Mouse (Mus musculus): ENCODE results near the gene Trhr2. TPM values are rescaled to one million over a fixed set of nuclear protein-coding genes. Genes with fewer than 3 reads are reported as not detected.
A peak's percentile ranks its signal among the peaks of the same experiment; 100 is the strongest.
"Not testable (repeated sequence)": the region's sequence is repeated elsewhere in the genome, so short reads cannot be mapped to it uniquely, and the experiment has no call there.

Gene Trhr2
- polyA plus RNA-seq, 1 experiment: not detected

GRCm38 (mm10) chr8:122334791-122335490 is 25.6 kb downstream of the Trhr2 start:
- TF ChIP-seq POLR2A (IDR thresholded peaks at IDR 0.05; ENCODE audit: borderline replicate concordance, low read depth, low read length): no peak
- no peak for TF ChIP-seq CTCF (IDR thresholded peaks at IDR 0.05; ENCODE audit: low read depth, low read length)
- H3K4me1 ChIP-seq (ENCODE audit: control insufficient read depth, insufficient read depth, low read length): peaks cover 15% of the 10 kb centered on the region
- H3K27ac ChIP-seq (ENCODE audit: insufficient read depth, low read depth, low read length): no peak overlapping the region
- no peak overlapping the region for H3K4me3 ChIP-seq (ENCODE audit: insufficient read depth, low read length)

DNA sequence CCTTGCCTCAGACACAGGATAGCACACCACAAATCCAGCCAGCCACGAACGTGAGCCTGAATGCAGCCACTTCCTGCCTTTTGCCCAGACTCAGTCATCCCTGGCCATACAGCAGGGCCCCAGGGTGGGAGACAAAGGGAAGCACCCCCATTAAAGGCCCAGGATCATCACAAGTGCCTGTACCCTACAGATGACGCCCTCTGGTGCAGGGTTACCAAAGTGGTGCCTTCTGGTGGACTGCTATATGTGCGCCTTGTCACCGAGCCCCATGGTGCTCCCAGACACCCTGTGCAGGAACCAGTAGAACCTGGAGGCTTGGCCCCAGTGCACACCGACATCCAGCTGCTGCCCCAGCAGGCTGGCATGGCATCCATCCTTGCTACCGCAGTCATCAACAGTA is 27.0 kb downstream of the Trhr2 start:
- Histone ChIP-seq H3K4me1 (ENCODE audit: control insufficient read depth, insufficient read depth, low read length) (peaks cover 15% of the 10 kb centered on the region), H3K27ac (ENCODE audit: insufficient read depth, low read depth, low read length) (no peak overlapping the region), H3K4me3 (ENCODE audit: insufficient read depth, low read length) (no peak overlapping the region)
- TF ChIP-seq POLR2A (IDR thresholded peaks at IDR 0.05; ENCODE audit: borderline replicate concordance, low read depth, low read length) (no peak), CTCF (IDR thresholded peaks at IDR 0.05; ENCODE audit: low read depth, low read length) (no peak; the same call in 1 of the 2 replicates)

DNA sequence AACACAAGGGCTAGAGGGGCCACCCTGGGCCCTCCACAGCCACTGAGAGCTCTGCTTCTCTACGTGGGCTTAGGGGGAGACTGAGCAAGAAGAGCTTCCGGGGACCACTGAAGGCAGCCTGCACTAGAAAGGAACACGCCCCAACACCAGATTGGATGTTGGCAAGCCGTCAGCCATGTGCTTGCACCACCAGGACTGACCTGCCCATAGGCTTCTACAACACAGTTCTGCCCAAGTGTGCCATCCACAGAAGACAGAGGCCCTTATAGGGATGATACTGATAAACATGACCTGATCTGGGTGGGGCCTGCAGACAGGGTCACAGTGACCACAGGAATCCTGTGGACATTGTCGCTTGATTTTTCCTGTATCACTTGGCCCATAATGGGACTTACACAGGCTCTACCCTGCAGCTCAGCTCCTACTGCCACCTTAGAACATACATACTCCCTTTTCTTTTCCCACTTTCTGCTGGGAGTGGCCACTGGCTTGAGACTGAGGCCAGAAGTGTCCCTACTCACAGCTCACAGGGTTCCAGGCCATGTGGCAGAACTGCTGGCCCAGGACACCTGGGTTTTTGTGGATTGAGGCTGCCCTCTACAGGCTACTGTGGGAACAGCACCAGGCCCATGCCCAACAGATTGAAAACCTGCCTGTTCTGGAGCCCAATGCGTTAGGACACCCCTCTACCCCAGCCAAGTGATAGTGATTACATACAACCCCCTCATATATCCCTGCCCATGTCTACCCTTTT is 27.6 kb downstream of the Trhr2 start:
- Histone ChIP-seq H3K27ac (ENCODE audit: insufficient read depth, low read depth, low read length) (no peak overlapping the region), H3K4me3 (ENCODE audit: insufficient read depth, low read length) (no peak overlapping the region), H3K4me1 (ENCODE audit: control insufficient read depth, insufficient read depth, low read length) (peaks cover 15% of the 10 kb centered on the region)
- TF ChIP-seq CTCF (IDR thresholded peaks at IDR 0.05; ENCODE audit: low read depth, low read length) (peak; percentile 79), POLR2A (IDR thresholded peaks at IDR 0.05; ENCODE audit: borderline replicate concordance, low read depth, low read length) (no peak)

DNA sequence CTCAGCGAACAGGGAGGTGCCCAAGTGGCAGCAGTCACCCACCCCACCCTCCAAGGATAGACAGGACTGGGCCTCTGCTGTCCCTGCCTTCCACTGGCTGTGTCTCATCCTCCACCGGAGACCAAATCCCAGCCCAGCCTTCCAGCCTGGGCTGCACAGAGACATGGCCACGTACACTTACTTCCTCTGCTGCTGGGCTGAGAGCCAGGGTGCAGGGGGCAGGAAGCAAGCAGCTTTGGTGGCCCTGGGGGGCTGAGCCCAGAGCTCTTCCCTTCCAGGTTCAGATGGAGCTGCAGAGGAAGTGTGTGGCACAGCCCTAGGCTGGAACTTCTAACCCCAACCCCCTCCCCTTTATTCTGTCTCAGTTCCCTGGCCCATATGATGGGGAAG is 29.4 kb downstream of the Trhr2 start:
- no peak overlapping the region for H3K4me3 ChIP-seq (ENCODE audit: insufficient read depth, low read length)
- no peak overlapping the region for H3K27ac ChIP-seq (ENCODE audit: insufficient read depth, low read depth, low read length)
- peaks cover 15% of the 10 kb centered on the region for H3K4me1 ChIP-seq (ENCODE audit: control insufficient read depth, insufficient read depth, low read length)
- TF ChIP-seq CTCF (IDR thresholded peaks at IDR 0.05; ENCODE audit: low read depth, low read length) (no peak), POLR2A (IDR thresholded peaks at IDR 0.05; ENCODE audit: borderline replicate concordance, low read depth, low read length) (no peak)

- no peak overlapping the region for H3K27ac ChIP-seq (ENCODE audit: insufficient read depth, low read depth, low read length)
- peaks cover 15% of the 10 kb centered on the region for H3K4me1 ChIP-seq (ENCODE audit: control insufficient read depth, insufficient read depth, low read length)
- H3K4me3 ChIP-seq (ENCODE audit: insufficient read depth, low read length): no peak overlapping the region
- TF ChIP-seq POLR2A (IDR thresholded peaks at IDR 0.05; ENCODE audit: borderline replicate concordance, low read depth, low read length): no peak
- TF ChIP-seq CTCF (IDR thresholded peaks at IDR 0.05; ENCODE audit: low read depth, low read length): no peak; the same call in 1 of the 2 replicates
These were observed 30.0 kb downstream of the Trhr2 start for GRCm38 (mm10) chr8:122330446-122331133.

DNA sequence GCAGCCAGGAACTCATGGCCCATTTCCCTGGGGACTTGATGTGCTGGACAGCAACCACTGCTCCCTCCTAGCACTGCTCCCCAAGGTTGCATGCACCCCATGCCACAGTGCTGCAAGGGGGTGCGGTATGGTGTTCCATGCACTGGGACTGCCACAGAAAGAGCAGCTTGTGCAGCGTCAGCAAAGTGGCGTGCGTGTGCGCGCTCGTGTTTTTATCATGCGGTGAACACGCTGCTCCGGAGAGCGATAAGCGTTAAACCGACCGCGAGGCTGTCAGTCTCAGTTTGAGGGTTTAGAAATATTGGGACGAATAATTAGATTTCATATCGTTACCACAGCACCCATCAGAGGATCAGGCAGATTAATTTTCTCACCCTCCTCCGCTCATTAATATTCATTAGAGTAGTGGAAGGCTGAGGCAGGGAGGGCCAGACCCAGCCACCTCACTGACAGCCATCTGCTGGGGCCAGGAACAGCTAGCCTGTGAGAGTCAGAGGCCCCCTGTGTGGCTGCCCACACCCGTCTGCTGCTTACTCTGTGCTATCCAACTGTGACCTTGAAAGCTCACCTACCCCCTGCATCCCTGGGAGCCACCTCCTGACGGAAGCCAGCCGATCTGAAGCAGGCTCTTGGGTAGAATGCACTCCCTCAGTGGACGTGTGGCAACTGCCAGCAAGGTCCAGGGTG is 30.9 kb downstream of the Trhr2 start:
- Histone ChIP-seq H3K4me1 (ENCODE audit: control insufficient read depth, insufficient read depth, low read length) (peaks cover 16% of the 10 kb centered on the region), H3K27ac (ENCODE audit: insufficient read depth, low read depth, low read length) (no peak overlapping the region), H3K4me3 (ENCODE audit: insufficient read depth, low read length) (no peak overlapping the region)
- TF ChIP-seq POLR2A (IDR thresholded peaks at IDR 0.05; ENCODE audit: borderline replicate concordance, low read depth, low read length): no peak
- no peak for TF ChIP-seq CTCF (IDR thresholded peaks at IDR 0.05; ENCODE audit: low read depth, low read length)

GRCm38 (mm10) chr8:122329072-122329471 is 31.5 kb downstream of the Trhr2 start:
- Histone ChIP-seq H3K4me3 (ENCODE audit: insufficient read depth, low read length) (no peak overlapping the region), H3K4me1 (ENCODE audit: control insufficient read depth, insufficient read depth, low read length) (peaks cover 22% of the 10 kb centered on the region), H3K27ac (ENCODE audit: insufficient read depth, low read depth, low read length) (no peak overlapping the region)
- TF ChIP-seq CTCF (IDR thresholded peaks at IDR 0.05; ENCODE audit: low read depth, low read length) (no peak), POLR2A (IDR thresholded peaks at IDR 0.05; ENCODE audit: borderline replicate concordance, low read depth, low read length) (no peak)

DNA sequence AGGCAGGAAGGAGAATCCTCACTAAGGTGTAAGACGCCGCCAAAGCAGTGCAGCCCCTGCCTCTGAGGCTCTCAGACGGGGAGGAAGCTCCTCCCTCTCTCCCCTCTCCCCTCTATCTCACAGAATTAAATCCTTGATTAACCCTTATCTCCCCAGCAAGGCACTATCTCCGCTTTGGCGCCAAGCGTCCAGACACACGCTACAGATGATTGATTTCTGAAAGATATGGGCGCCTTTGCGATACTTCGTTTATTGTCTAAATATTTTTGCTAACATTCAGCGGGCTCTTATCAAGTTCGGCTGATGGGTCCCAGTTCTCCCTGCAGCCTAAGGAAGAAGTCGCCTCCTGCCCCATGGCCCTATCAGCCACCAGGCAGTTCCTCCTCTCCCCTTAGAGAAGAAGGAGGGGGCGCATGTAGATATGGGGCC is 34.4 kb downstream of the Trhr2 start:
- H3K4me1 ChIP-seq (ENCODE audit: control insufficient read depth, insufficient read depth, low read length): peaks cover 18% of the 10 kb centered on the region
- no peak overlapping the region for H3K27ac ChIP-seq (ENCODE audit: insufficient read depth, low read depth, low read length)
- no peak for TF ChIP-seq POLR2A (IDR thresholded peaks at IDR 0.05; ENCODE audit: borderline replicate concordance, low read depth, low read length)
- no peak for TF ChIP-seq CTCF (IDR thresholded peaks at IDR 0.05; ENCODE audit: low read depth, low read length)
- no peak overlapping the region for H3K4me3 ChIP-seq (ENCODE audit: insufficient read depth, low read length)

DNA sequence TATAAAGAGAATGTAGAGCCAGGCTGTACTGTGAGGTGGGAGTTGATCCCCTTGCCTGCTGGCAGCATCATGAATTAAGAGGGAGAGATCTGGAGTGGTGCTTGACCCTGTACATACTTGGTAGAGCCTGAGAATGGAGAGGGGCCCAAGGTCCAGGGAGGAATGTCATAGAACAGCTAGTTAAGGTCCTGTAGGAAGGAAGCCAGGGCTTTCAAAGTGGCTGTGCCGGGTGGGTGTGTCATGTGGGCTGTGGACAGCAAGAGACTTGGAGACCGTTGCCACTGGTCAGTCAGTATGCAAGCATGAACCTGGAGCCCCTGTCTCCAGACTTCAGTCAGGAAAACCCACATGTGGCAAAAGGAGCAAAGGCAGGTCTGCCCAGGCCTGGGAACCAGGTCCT is 35.4 kb downstream of the Trhr2 start:
- H3K4me3 ChIP-seq (ENCODE audit: insufficient read depth, low read length): no peak overlapping the region
- H3K27ac ChIP-seq (ENCODE audit: insufficient read depth, low read depth, low read length): no peak overlapping the region
- peaks cover 10% of the 10 kb centered on the region for H3K4me1 ChIP-seq (ENCODE audit: control insufficient read depth, insufficient read depth, low read length)
- TF ChIP-seq POLR2A (IDR thresholded peaks at IDR 0.05; ENCODE audit: borderline replicate concordance, low read depth, low read length) (no peak), CTCF (IDR thresholded peaks at IDR 0.05; ENCODE audit: low read depth, low read length) (no peak)

- not testable (repeated sequence) for H3K27ac ChIP-seq (ENCODE audit: insufficient read depth, low read depth, low read length); H3K4me3 ChIP-seq (ENCODE audit: insufficient read depth, low read length); H3K4me1 ChIP-seq (ENCODE audit: control insufficient read depth, insufficient read depth, low read length)
These were observed 36.6 kb downstream of the Trhr2 start for GRCm38 (mm10) chr8:122323951-122324402.

Measured in bone marrow macrophage, adult 2 months (primary cell).